Mouse (Mus musculus) adrenal gland, postnatal 4 days (tissue): ENCODE measurements around the gene Sh3bgrl2. TPM values are rescaled to one million over a fixed set of nuclear protein-coding genes. Genes with fewer than 3 reads are reported as not detected.
A peak's percentile ranks its signal among the peaks of the same experiment; 100 is the strongest.

Experiments used
- DNase-seq, 2 experiments: peaks; one replicate each; pipeline ENCODE4 v3.0.0; 2021 to 2022; ENCODE audit warnings: low spot score in 2 of 2, mixed read lengths in 2 of 2
- total RNA-seq, 2 experiments: library from RNA; stranded (reverse); gene quantifications; 2 replicates each; pipeline ENCODE4 v1.2.3; 2021

Sh3bgrl2 gene
- total RNA-seq, 2 experiments from 2014 or later = 17.0 to 23.5 TPM

GRCm38 (mm10) chr9:83589063-83589462, 40.9 kb downstream of the Sh3bgrl2 start:
- no peak for DNase-seq

GRCm38 (mm10) chr9:83589680-83590467, 41.7 kb downstream of the Sh3bgrl2 start:
- DNase-seq = no peak

- no peak for DNase-seq
Observed at GRCm38 (mm10) chr9:83591848-83592456, 43.8 kb downstream of the Sh3bgrl2 start.

- no peak for DNase-seq
Observed at GRCm38 (mm10) chr9:83593811-83594210, 45.7 kb downstream of the Sh3bgrl2 start.

GRCm38 (mm10) chr9:83596132-83596531, 48.0 kb downstream of the Sh3bgrl2 start:
- DNase-seq = no peak

GRCm38 (mm10) chr9:83596646-83597481, 48.7 kb downstream of the Sh3bgrl2 start:
- no peak for DNase-seq

GRCm38 (mm10) chr9:83598047-83598446, 49.9 kb downstream of the Sh3bgrl2 start:
- no peak for DNase-seq

- DNase-seq = no peak
Observed at GRCm38 (mm10) chr9:83599505-83599904, 51.4 kb downstream of the Sh3bgrl2 start.

- no peak for DNase-seq
Observed at GRCm38 (mm10) chr9:83600286-83601048, 52.3 kb downstream of the Sh3bgrl2 start.

GRCm38 (mm10) chr9:83602176-83602770, 54.1 kb downstream of the Sh3bgrl2 start:
- no peak for DNase-seq

- no peak for DNase-seq
Observed at GRCm38 (mm10) chr9:83603159-83603558, 55.0 kb downstream of the Sh3bgrl2 start.

- DNase-seq = no peak
Observed at GRCm38 (mm10) chr9:83605886-83606640, 57.9 kb downstream of the Sh3bgrl2 start.

GRCm38 (mm10) chr9:83608135-83608534, 60.0 kb downstream of the Sh3bgrl2 start:
- no peak for DNase-seq

GRCm38 (mm10) chr9:83609422-83610297, 61.5 kb downstream of the Sh3bgrl2 start:
- DNase-seq = peak; percentile 45 to 53

GRCm38 (mm10) chr9:83615912-83616585, 67.9 kb downstream of the Sh3bgrl2 start:
- DNase-seq = no peak

- DNase-seq = no peak
Observed at GRCm38 (mm10) chr9:83616586-83617081, 68.5 kb downstream of the Sh3bgrl2 start.

- no peak for DNase-seq
Observed at GRCm38 (mm10) chr9:83623455-83623854, 75.3 kb downstream of the Sh3bgrl2 start.

- DNase-seq = no peak
Observed at GRCm38 (mm10) chr9:83624193-83624592, 76.1 kb downstream of the Sh3bgrl2 start.
